In genomic region chr3:88215553-88216004, GRCm38 (mm10) we compare ENCODE assay signal across 8 mouse cellular contexts. TPM values are rescaled to one million over a fixed set of nuclear protein-coding genes. Genes with fewer than 3 reads are reported as not detected.
A peak's percentile ranks its signal among the peaks of the same experiment; 100 is the strongest.
DNase-seq lines count a peak whose midpoint lies in the region; ATAC-seq and TF ChIP-seq lines count a peak whose summit lies in the region.

No protein-coding gene starts in this region.

- no peak for DNase-seq in heart, postnatal 0 days (ENCODE audit: low spot score)
- DNase-seq in heart, postnatal 4 days = no peak
- peak; percentile 32 for DNase-seq in R1 (ENCODE audit: low read depth, low spot score)
- no peak for DNase-seq in liver, postnatal 0 days
- DNase-seq in adrenal gland, adult 8-10 months = no peak
- no peak for DNase-seq in frontal cortex, postnatal 10 days (ENCODE audit: low spot score in 2 of 2)
- DNase-seq in retina, embryonic 14.5 days (ENCODE audit: low spot score) = no peak

- no peak for TF ChIP-seq CTCF in heart, postnatal 0 days (IDR thresholded peaks at IDR 0.05; ENCODE audit: low read depth)
- TF ChIP-seq CTCF in liver, postnatal 0 days (IDR thresholded peaks at IDR 0.05; ENCODE audit: low read depth) = no peak

- ATAC-seq in heart, postnatal 0 days (ENCODE audit: insufficient read depth, low read depth) = no peak
- no peak for ATAC-seq in forebrain, embryonic 15.5 days (replicated peaks)
- ATAC-seq in liver, postnatal 0 days = no peak

- H3K9me3 ChIP-seq in heart, postnatal 0 days (replicated peaks; ENCODE audit: control insufficient read depth, low read length) = no peaks in the 10 kb centered on the region
- H3K9me3 ChIP-seq in forebrain, embryonic 15.5 days = no peaks in the 10 kb centered on the region
- no peaks in the 10 kb centered on the region for H3K9me3 ChIP-seq in liver, postnatal 0 days (ENCODE audit: low read length)

- H3K4me3 ChIP-seq in heart, postnatal 0 days (ENCODE audit: low read depth, low read length) = peak overlapping the region; percentile 43
- H3K4me3 ChIP-seq in forebrain, embryonic 15.5 days = peak overlapping the region; percentile 82
- peak overlapping the region; percentile 40 for H3K4me3 ChIP-seq in liver, postnatal 0 days (ENCODE audit: low read depth, low read length)

- H3K27ac ChIP-seq in heart, postnatal 0 days (ENCODE audit: low read depth) = no peak overlapping the region
- peak overlapping the region; percentile 99 for H3K27ac ChIP-seq in forebrain, embryonic 15.5 days (replicated peaks)
- H3K27ac ChIP-seq in liver, postnatal 0 days (ENCODE audit: low read depth) = no peak overlapping the region

- peaks cover 12% of the 10 kb centered on the region for H3K4me1 ChIP-seq in heart, postnatal 0 days (ENCODE audit: control insufficient read depth, insufficient read depth)
- H3K4me1 ChIP-seq in forebrain, embryonic 15.5 days = peaks cover 65% of the 10 kb centered on the region
- peaks cover 8% of the 10 kb centered on the region for H3K4me1 ChIP-seq in liver, postnatal 0 days (ENCODE audit: insufficient read depth)

- peaks cover 96% of the 10 kb centered on the region for H3K27me3 ChIP-seq in heart, postnatal 0 days (ENCODE audit: control insufficient read depth, insufficient read depth, low read length)
- no peaks in the 10 kb centered on the region for H3K27me3 ChIP-seq in forebrain, embryonic 15.5 days
- peaks cover 86% of the 10 kb centered on the region for H3K27me3 ChIP-seq in liver, postnatal 0 days (ENCODE audit: insufficient read depth, low read length)

- peak overlapping the region; percentile 58 for H3K4me2 ChIP-seq in heart, postnatal 0 days (ENCODE audit: low read depth, low read length)
- H3K4me2 ChIP-seq in forebrain, embryonic 15.5 days (replicated peaks) = peak overlapping the region; percentile 96
- peak overlapping the region; percentile 67 for H3K4me2 ChIP-seq in liver, postnatal 0 days (ENCODE audit: low read depth, low read length)

- no peaks in the 10 kb centered on the region for H3K36me3 ChIP-seq in heart, postnatal 0 days (replicated peaks; ENCODE audit: control insufficient read depth, insufficient read depth, low read length)
- H3K36me3 ChIP-seq in forebrain, embryonic 15.5 days = peaks cover 9% of the 10 kb centered on the region; the same call in 1 of the 2 replicates
- H3K36me3 ChIP-seq in liver, postnatal 0 days (replicated peaks; ENCODE audit: insufficient read depth, low read length) = no peaks in the 10 kb centered on the region

- TF ChIP-seq EP300 in heart, postnatal 0 days (IDR thresholded peaks at IDR 0.05; ENCODE audit: low read depth) = no peak
- no peak for TF ChIP-seq EP300 in liver, postnatal 0 days (IDR thresholded peaks at IDR 0.05; ENCODE audit: low read depth)

- no peak overlapping the region for H3K9ac ChIP-seq in heart, postnatal 0 days (replicated peaks; ENCODE audit: low read depth, low read length)
- peak overlapping the region; percentile 93 for H3K9ac ChIP-seq in forebrain, embryonic 15.5 days (replicated peaks)
- H3K9ac ChIP-seq in liver, postnatal 0 days (replicated peaks) = no peak overlapping the region

- WGBS in heart, postnatal 0 days = under 1% methylated on average over 23 of the region's 23 CpGs
- WGBS in forebrain, embryonic 15.5 days = 4% methylated on average over 23 of the region's 23 CpGs
- WGBS in liver, postnatal 0 days (ENCODE audit: insufficient replicate concordance) = under 1% methylated on average over 22 of the region's 23 CpGs

RNA-seq across cellular contexts. Expression of gene Rhbg, which starts 38.9 kb away (rescaled TPM):
- 0.19 TPM in 1 of 2 replicates, not detected in the other for total RNA-seq in heart, postnatal 0 days (2014; rRNA removed; ENCODE audit: low replicate concordance)
- polyA plus RNA-seq in heart, postnatal 0 days (2015; fragmentation: Nextera tagmentation; extraction: Ambion mirVana) = not detected in 2 replicates
- not detected for total RNA-seq in heart, postnatal 4 days (2021)
- 0.10 and 0.14 TPM in 2 replicates for polyA plus RNA-seq in forebrain, embryonic 15.5 days (2015; fragmentation: Nextera tagmentation; extraction: Ambion mirVana)
- polyA plus RNA-seq in liver, postnatal 0 days (2015; fragmentation: Nextera tagmentation; extraction: Ambion mirVana) = 6.5 and 7.0 TPM in 2 replicates
- total RNA-seq in adrenal gland, adult 8-10 months (2022) = 10 to 100 TPM; 12.0 to 27.5 (median 17.3) TPM

Comparison
In these comparisons a context has a peak if more than half of its experiments do, and no peak if none do; other contexts are left out.
1. RNA of gene Rhbg, which starts 38.9 kb away (total RNA-seq): 12.0 to 27.5 TPM in adrenal gland, adult 8-10 months; 0.19 TPM in heart, postnatal 0 days and not detected in heart, postnatal 4 days; every median in the first group is over 10 times any median in the second.
2. Peak in every context shown above with its lines, with median percentiles within 50 percentile points of each other: H3K4me2 ChIP-seq and H3K4me3 ChIP-seq.